Mouse (Mus musculus): ENCODE measurements around the gene Asic4.

GRCm38 (mm10) chr1:75462636-75463035 is 12.4 kb downstream of the Asic4 start:
- TF ChIP-seq POLR2A (IDR thresholded peaks at IDR 0.05; ENCODE audit: insufficient read depth, low read depth, low read length) (no peak), CTCF (IDR thresholded peaks at IDR 0.05) (no peak)

Data from heart, adult 2 months (tissue).